Mouse (Mus musculus): Measurements from ENCODE around the gene Fosl1. TPM values are rescaled to one million over a fixed set of nuclear protein-coding genes. Genes with fewer than 3 reads are reported as not detected.

Fosl1 gene
- polyA plus RNA-seq, 1 experiment from 2014 or later, result not detected

DNA sequence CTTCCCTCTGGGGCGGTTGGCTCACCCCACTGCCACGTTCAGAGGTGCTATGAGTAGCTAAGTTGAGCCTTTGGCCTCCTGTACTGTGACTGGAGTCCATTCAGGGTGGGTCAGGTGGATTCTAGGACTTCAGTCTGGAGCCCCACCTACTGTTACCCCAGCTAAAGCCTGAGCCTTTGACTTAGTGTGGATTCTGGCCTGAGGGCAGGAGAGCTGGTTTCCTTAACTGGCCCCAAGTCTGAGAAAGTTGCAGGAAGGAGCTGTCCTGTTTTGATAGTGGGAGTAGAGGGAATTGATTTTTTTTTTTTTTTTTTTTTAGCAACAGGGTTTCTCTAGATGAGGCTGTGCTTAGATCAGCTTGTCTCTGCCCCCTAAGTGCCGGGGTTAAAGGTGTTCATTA lies 47.0 kb downstream of the Fosl1 start:
- no peak for ATAC-seq (ENCODE audit: insufficient number of reproducible peaks, low FRiP score, low TSS enrichment, low read depth)
- Histone ChIP-seq H3K36me3 (peaks cover 49% of the 10 kb centered on the region), H3K27me3 (no peaks in the 10 kb centered on the region), H3K9ac (no peak overlapping the region), H3K4me2 (replicated peaks) (no peak overlapping the region), H3K27ac (replicated peaks) (no peak overlapping the region), H3K9me3 (replicated peaks) (no peaks in the 10 kb centered on the region), H3K4me3 (replicated peaks) (no peak overlapping the region), H3K4me1 (peaks cover 21% of the 10 kb centered on the region)
- 85% methylated on average over 3 of the region's 3 CpGs for WGBS

DNA sequence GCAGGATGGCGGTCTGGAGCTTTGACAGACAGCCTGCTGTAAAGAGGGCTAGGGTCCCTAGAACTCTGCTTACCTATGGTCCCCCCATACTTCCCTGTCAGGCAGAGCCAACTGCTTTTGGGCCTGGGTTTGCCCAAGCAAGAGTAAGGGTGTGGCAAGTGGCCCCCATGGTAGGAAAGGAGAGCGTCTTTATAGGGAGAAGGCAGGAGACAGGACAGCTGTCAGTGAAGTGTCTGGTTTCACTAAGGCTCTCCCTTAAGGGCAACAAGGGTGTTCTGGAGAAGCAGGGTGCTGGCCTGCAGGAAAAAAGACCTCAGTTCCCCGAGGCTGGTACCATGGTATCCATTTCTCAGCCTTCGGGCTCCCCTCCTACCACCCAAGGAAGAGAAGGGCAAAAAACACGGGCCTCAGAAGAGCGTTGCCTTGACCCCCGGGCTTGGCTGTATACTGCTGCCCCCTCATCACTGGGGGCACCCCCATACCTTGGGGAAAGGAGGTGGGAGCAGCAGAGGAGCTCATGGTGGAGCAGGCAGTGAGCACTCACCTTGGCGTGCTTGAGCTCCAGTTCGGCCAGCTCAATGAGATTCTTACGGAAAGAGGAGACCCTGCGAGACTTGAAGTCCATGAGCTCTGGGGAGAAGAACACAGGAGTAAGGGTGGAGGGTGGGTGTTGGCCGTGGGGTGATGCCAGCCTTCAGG lies 48.2 kb downstream of the Fosl1 start:
- 75% methylated on average over 12 of the region's 12 CpGs for WGBS
- no peaks in the 10 kb centered on the region for H3K9me3 ChIP-seq (replicated peaks)
- no peak overlapping the region for H3K4me2 ChIP-seq (replicated peaks)
- H3K4me1 ChIP-seq, result peaks cover 15% of the 10 kb centered on the region
- ATAC-seq (ENCODE audit: insufficient number of reproducible peaks, low FRiP score, low TSS enrichment, low read depth), result no peak
- H3K4me3 ChIP-seq (replicated peaks), result no peak overlapping the region
- H3K27ac ChIP-seq (replicated peaks), result no peak overlapping the region
- H3K27me3 ChIP-seq, result no peaks in the 10 kb centered on the region
- H3K9ac ChIP-seq, result no peak overlapping the region
- peaks cover 49% of the 10 kb centered on the region for H3K36me3 ChIP-seq

DNA sequence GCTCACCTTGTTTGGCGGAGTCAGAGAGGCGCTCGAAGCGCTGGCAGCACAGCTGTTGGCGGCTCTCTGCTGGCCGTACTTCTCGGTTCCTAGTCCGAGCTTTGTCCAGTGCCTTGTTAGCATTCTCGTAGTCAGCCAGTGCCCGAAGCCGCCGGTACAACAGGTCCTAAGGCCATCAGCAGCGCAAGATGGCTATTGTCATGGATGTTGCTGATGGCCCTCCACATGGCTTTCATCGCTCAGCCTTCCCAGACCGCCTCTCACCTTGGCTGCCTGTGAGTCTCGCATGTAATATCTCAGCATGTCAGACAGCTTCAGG lies 48.7 kb downstream of the Fosl1 start:
- H3K27me3 ChIP-seq, result no peaks in the 10 kb centered on the region
- WGBS, result 88% methylated on average over 16 of the region's 16 CpGs
- H3K4me3 ChIP-seq (replicated peaks), result no peak overlapping the region
- H3K4me1 ChIP-seq, result peaks cover 15% of the 10 kb centered on the region
- no peak overlapping the region for H3K4me2 ChIP-seq (replicated peaks)
- H3K27ac ChIP-seq (replicated peaks), result no peak overlapping the region
- no peak for ATAC-seq (ENCODE audit: insufficient number of reproducible peaks, low FRiP score, low TSS enrichment, low read depth)
- H3K9ac ChIP-seq, result no peak overlapping the region
- no peaks in the 10 kb centered on the region for H3K9me3 ChIP-seq (replicated peaks)
- H3K36me3 ChIP-seq, result peaks cover 49% of the 10 kb centered on the region

DNA sequence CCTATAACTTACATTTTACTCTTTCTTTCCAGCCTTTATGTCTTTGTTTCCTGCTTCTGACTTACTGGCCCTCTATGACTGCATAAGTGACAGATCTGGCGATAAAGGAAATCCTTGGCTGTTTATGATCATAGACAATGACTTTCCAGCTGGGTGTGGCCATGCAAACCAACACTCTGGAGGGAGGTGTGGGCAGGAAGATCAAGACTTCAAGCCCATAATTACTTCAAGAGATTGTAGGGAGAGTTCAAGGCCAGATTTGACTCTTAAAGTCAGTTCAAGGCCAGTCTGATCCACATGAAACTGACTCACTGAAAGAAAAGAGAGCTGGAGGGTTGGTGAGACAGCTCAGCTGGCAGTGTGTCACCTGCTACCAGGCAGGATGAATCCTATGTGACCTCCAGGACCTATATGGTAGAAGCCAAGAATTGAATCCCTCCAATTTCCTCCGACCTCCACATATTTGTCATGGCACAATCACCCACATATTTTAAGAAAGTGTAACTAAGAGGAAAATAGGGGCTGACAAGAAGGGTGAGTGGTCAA lies 53.1 kb downstream of the Fosl1 start:
- Histone ChIP-seq H3K9ac (no peak overlapping the region), H3K4me2 (replicated peaks) (no peak overlapping the region), H3K4me3 (replicated peaks) (no peak overlapping the region), H3K27me3 (no peaks in the 10 kb centered on the region), H3K36me3 (peaks cover 24% of the 10 kb centered on the region), H3K4me1 (no peaks in the 10 kb centered on the region), H3K9me3 (replicated peaks) (no peaks in the 10 kb centered on the region), H3K27ac (replicated peaks) (no peak overlapping the region)
- ATAC-seq (ENCODE audit: insufficient number of reproducible peaks, low FRiP score, low TSS enrichment, low read depth), result no peak
- WGBS, result 80% methylated on average over 2 of the region's 2 CpGs

DNA sequence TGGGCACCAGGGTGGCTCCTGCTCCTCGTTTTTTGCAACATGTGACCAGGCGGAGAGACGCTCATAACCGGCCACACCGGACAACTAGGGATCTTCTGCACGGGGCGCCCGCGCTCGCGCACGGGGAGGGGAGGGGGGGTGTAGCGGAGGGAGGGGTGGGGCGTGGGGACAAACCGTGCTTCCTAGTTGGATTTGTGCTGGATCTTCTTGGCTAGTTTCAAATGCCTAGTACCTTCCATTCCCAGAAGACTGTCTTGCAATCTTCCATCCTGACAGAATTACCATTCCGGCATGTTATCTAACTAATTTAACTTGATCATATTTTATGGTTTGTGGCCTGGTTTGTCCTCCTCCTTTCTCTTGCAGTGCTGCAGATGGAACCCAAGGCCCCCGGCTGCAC lies 56.3 kb downstream of the Fosl1 start, which contains the start of gene 1700020D05Rik:
Gene 1700020D05Rik (minus strand): TSS at position 101 of the 400 bp plus-strand sequence.
- ATAC-seq (ENCODE audit: insufficient number of reproducible peaks, low FRiP score, low TSS enrichment, low read depth), result no peak
- H3K4me3 ChIP-seq (replicated peaks), result no peak within 1 kb of the TSS
- H3K36me3 ChIP-seq, result no peaks in the 10 kb centered on the region
- H3K9ac ChIP-seq, result no peak within 1 kb of the TSS
- H3K4me1 ChIP-seq, result no peaks in the 10 kb centered on the region
- H3K27me3 ChIP-seq, result no peaks in the 10 kb centered on the region
- no peak within 1 kb of the TSS for H3K27ac ChIP-seq (replicated peaks)
- WGBS, result 44% methylated on average over 17 of the region's 17 CpGs
- no peaks in the 10 kb centered on the region for H3K9me3 ChIP-seq (replicated peaks)
- no peak within 1 kb of the TSS for H3K4me2 ChIP-seq (replicated peaks)

Other genes with a start within 250 kb of the Fosl1 start
- 25.1 and 30.6 TPM in 2 replicates for gene Pacs1, start 174.4 kb upstream of the Fosl1 start, polyA plus RNA-seq (2015; fragmentation: Nextera tagmentation; extraction: Ambion mirVana)
- gene Sf3b2, start 152.1 kb upstream of the Fosl1 start, polyA plus RNA-seq (2015; fragmentation: Nextera tagmentation; extraction: Ambion mirVana), result 335 and 338 TPM in 2 replicates
- gene Gal3st3, start 149.2 kb upstream of the Fosl1 start, polyA plus RNA-seq (2015; fragmentation: Nextera tagmentation; extraction: Ambion mirVana), result 4.2 and 5.8 TPM in 2 replicates
- not detected in 2 replicates for gene Catsper1, start 111.8 kb upstream of the Fosl1 start, polyA plus RNA-seq (2015; fragmentation: Nextera tagmentation; extraction: Ambion mirVana)
- 67.9 and 76.8 TPM in 2 replicates for gene Cst6, start 98.0 kb upstream of the Fosl1 start, polyA plus RNA-seq (2015; fragmentation: Nextera tagmentation; extraction: Ambion mirVana)
- gene Eif1ad, start 80.8 kb upstream of the Fosl1 start, polyA plus RNA-seq (2015; fragmentation: Nextera tagmentation; extraction: Ambion mirVana), result 48.6 and 55.1 TPM in 2 replicates
- 399 and 402 TPM in 2 replicates for gene Banf1, start 80.4 kb upstream of the Fosl1 start, polyA plus RNA-seq (2015; fragmentation: Nextera tagmentation; extraction: Ambion mirVana)
- gene Sart1, start 58.8 kb upstream of the Fosl1 start, polyA plus RNA-seq (2015; fragmentation: Nextera tagmentation; extraction: Ambion mirVana), result 81.5 and 83.5 TPM in 2 replicates
- gene Tsga10ip, start 45.0 kb upstream of the Fosl1 start, polyA plus RNA-seq (2015; fragmentation: Nextera tagmentation; extraction: Ambion mirVana), result 0.72 and 1.1 TPM in 2 replicates
- gene Drap1, start 22.6 kb upstream of the Fosl1 start, polyA plus RNA-seq (2015; fragmentation: Nextera tagmentation; extraction: Ambion mirVana), result 267 and 280 TPM in 2 replicates
- 67.4 and 72.3 TPM in 2 replicates for gene AI837181, start 22.4 kb upstream of the Fosl1 start, polyA plus RNA-seq (2015; fragmentation: Nextera tagmentation; extraction: Ambion mirVana)
- 8.0 and 8.9 TPM in 2 replicates for gene Ccdc85b, start 10.3 kb downstream of the Fosl1 start, polyA plus RNA-seq (2015; fragmentation: Nextera tagmentation; extraction: Ambion mirVana)
- 114 and 125 TPM in 2 replicates for gene Fibp, start 13.1 kb downstream of the Fosl1 start, polyA plus RNA-seq (2015; fragmentation: Nextera tagmentation; extraction: Ambion mirVana)
- 1.4 and 2.8 TPM in 2 replicates for gene Ctsw, start 21.0 kb downstream of the Fosl1 start, polyA plus RNA-seq (2015; fragmentation: Nextera tagmentation; extraction: Ambion mirVana)
- gene Efemp2, start 26.4 kb downstream of the Fosl1 start, polyA plus RNA-seq (2015; fragmentation: Nextera tagmentation; extraction: Ambion mirVana), result 219 and 226 TPM in 2 replicates
- gene Mus81, start 40.9 kb downstream of the Fosl1 start, polyA plus RNA-seq (2015; fragmentation: Nextera tagmentation; extraction: Ambion mirVana), result 44.1 and 45.2 TPM in 2 replicates
- 2,278 and 2,311 TPM in 2 replicates for gene Cfl1, start 42.9 kb downstream of the Fosl1 start, polyA plus RNA-seq (2015; fragmentation: Nextera tagmentation; extraction: Ambion mirVana)
- gene 1700020D05Rik, start 56.2 kb downstream of the Fosl1 start, polyA plus RNA-seq (2015; fragmentation: Nextera tagmentation; extraction: Ambion mirVana), result 0.16 TPM in 1 of 2 replicates, not detected in the other
- gene Snx32, start 63.0 kb downstream of the Fosl1 start, polyA plus RNA-seq (2015; fragmentation: Nextera tagmentation; extraction: Ambion mirVana), result 10.7 and 11.7 TPM in 2 replicates
- gene Ovol1, start 113.1 kb downstream of the Fosl1 start, polyA plus RNA-seq (2015; fragmentation: Nextera tagmentation; extraction: Ambion mirVana), result 22.1 and 23.3 TPM in 2 replicates
- gene Ap5b1, start 120.5 kb downstream of the Fosl1 start, polyA plus RNA-seq (2015; fragmentation: Nextera tagmentation; extraction: Ambion mirVana), result 5.2 and 5.7 TPM in 2 replicates
- 122 and 126 TPM in 2 replicates for gene Rnaseh2c, start 154.3 kb downstream of the Fosl1 start, polyA plus RNA-seq (2015; fragmentation: Nextera tagmentation; extraction: Ambion mirVana)
- 49.4 and 52.3 TPM in 2 replicates for gene Kat5, start 162.7 kb downstream of the Fosl1 start, polyA plus RNA-seq (2015; fragmentation: Nextera tagmentation; extraction: Ambion mirVana)
- 61.4 and 62.4 TPM in 2 replicates for gene Rela, start 189.9 kb downstream of the Fosl1 start, polyA plus RNA-seq (2015; fragmentation: Nextera tagmentation; extraction: Ambion mirVana)
- gene Sipa1, start 216.2 kb downstream of the Fosl1 start, polyA plus RNA-seq (2015; fragmentation: Nextera tagmentation; extraction: Ambion mirVana), result 29.4 and 30.4 TPM in 2 replicates
- gene Map3k11, start 241.2 kb downstream of the Fosl1 start, polyA plus RNA-seq (2015; fragmentation: Nextera tagmentation; extraction: Ambion mirVana), result 27.1 and 30.0 TPM in 2 replicates
- gene Pcnx3, start 241.4 kb downstream of the Fosl1 start, polyA plus RNA-seq (2015; fragmentation: Nextera tagmentation; extraction: Ambion mirVana), result 24.6 and 26.6 TPM in 2 replicates

All from embryonic facial prominence, embryonic 15.5 days (tissue).